Mouse (Mus musculus) embryo, embryonic 11 days (tissue): ENCODE results near the gene Naa16.
A peak's percentile ranks its signal among the peaks of the same experiment; 100 is the strongest.
"Not testable (repeated sequence)": the region's sequence is repeated elsewhere in the genome, so short reads cannot be mapped to it uniquely, and the experiment has no call there.

Experiments used
- DNase-seq: peaks from one replicate; pipeline ENCODE4 v3.0.0-alpha.2; 2015

Gene Naa16

DNA sequence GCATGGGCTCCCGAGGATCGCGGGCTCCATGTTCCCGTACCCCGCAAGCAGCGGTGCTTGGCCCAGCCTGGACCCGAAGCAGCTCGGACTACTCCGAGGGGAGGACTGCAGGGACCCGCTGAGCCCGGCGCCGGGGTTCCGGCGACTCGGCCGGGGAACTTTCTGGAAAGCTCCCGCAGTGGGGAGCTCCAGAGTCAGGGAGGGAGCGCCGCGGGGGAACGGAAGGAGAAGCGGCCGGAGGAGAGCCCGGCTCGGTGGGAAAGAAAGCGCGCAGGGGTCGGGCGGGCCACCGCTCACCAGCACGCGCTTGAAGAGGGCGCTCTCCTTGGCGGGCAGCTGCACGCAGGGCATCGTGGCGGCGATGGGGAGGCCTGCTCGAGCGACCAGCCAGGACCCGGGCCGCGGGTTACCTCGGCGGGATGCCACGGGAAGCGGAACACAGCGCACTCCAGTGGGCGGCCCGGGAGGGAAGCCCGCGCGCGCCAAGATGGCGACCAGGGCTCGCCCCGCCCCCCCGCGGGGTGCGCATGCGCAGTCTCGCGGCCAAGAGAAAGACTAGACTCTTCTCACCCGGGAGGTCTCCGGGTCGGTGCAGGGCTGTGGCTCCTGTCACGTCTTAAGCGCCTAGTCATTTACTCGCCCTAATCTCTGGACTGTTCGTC lies at the start of gene Naa16:
TSS of gene Naa16 (minus strand) at position 514 of the 662 bp plus-strand sequence.
- DNase-seq = peak; percentile 96

DNA sequence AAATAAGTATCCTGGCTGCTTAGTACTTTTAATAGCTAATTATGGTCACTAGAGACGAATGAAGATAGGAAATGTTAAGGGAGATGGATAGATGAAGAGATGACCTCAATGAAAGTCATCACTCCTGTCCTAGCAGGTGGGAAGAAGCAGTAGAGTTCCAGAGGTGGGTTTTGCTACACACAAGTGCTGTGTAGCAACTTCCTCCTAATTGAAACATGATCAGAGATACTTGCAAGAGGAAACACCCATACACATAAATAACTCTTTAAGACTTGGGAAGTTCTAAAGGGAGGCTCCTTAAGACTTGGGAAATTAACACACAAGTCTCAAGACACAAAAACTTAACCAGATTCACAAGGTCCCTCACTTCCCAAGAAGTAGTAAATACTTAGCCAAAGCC lies 43.5 kb upstream of the Naa16 start:
- DNase-seq = no peak

DNA sequence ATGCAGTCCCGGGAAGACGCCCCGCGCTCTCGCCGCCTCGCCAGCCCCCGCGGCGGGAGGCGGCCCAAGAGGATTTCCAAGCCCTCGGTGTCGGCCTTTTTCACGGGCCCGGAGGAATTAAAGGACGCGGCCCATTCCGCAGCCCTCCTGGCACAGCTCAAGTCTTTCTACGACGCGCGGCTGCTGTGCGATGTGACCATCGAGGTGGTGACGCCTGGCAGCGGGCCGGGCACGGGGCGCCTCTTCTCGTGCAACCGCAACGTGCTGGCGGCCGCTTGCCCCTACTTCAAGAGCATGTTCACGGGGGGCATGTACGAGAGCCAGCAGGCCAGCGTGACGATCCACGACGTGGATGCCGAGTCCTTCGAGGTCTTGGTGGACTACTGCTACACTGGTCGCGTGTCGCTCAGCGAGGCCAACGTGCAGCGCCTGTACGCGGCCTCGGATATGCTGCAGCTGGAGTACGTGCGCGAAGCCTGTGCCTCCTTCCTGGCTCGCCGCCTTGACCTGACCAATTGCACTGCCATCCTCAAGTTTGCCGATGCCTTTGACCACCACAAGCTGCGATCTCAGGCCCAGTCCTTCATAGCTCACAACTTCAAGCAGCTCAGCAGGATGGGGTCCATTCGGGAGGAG lies 36.3 kb upstream of the Naa16 start:
- DNase-seq = not testable (repeated sequence)

DNA sequence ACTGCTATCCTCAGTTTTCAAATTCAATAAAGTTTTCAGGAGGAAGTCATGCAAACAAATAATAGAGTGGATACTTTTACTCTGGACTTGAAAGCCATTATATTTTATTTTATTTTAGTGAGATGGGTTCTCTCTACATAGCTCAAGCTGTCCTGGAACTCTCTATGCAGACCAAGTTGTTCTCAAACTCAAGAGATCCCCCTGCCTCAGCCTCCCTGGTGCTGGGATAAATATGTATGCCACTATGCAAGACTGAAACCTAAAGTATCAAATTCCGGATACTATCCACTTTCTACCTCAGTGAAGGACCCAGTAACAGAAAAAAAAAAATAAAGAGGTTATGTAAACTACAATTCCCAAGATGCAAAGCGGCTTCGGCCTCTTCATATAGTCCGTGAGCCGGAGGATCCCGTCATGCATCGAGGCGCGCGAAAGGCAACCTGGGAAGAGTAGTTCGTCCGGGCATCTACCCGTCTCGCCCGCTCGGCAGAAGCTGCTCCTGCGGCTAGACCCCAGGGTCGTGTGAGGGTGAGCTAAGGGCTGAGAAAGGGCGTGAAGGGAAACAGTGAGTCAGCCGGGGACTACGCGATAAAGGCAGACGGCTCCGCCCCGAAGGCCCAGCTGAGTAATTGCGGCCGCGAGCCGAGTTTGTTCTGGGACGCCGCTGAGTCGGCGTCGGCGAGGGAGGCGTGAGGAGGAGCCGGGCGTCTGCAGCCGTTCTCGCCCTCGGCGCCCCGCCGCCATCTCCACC lies 35.6 kb upstream of the Naa16 start, which contains the start of gene Kbtbd7:
TSS of gene Kbtbd7 (plus strand) at position 533 of the 751 bp plus-strand sequence.
- peak; percentile 98 for DNase-seq

DNA sequence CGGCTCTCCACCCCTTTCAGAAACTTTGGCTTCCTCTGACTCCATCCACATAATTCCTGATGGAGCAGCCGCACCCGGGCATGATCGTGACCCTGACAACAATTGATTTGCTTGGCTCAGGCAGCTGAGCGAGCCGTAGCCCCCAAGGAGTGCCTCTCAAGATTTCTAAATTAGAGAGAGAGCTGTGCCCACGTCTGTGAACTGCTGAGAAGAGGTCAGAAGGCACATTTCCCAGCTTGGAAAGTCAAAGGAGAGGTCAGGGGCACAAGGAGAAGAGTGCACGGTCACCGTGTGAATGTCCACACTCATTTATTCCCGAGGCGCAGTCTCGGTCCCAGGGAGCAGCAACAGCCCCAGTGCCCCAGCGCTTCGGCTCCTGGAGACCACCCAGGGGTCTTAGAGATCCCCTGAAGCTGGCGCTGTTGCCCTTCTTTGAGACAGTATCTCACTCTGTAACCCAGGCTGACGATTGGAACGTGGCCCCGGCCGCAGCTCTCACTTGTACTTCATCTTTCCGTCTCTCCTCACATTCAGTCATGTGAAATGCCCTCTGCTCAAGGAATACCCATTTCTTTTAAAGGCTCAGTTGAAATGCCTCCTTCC lies 29.6 kb upstream of the Naa16 start:
- DNase-seq = peak; percentile 67

DNA sequence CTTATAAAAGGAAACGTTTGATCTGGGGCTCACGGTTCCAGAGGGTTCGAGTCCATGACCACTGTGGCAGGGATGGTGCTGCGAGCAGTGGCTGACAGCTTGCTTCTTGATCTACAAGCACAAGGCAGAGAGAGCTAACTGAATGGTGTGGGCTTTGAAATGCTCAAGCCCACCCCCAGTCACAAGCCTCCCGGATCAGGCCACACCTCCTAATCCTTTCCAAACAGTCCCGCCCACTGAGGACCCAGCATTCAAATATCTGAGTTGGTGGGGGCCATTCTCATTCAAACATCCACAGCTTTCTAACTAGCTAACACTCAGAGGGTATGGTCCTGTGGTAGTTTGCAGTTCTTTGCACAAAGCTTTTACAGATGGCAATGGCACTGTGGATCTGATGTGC lies 22.5 kb upstream of the Naa16 start:
- no peak for DNase-seq

DNA sequence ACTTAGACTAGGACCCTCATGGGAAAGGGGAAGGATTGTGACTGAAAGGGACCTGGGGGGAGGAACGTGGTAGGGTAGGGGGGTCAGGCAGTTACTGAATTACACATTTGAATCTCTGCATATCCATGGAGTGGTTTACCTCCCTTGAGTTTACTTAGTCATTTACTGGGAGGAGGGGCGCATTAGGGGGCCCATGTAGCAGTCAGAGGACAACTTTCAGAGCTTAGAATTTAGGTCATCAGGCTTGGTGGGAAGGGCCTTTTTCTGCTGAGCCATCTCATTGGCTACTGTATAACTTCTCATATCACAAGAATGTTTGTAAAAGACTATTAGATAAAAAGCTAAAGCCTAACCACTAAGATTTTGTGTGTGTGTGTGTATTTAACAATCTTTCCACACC lies 20.1 kb upstream of the Naa16 start:
- no peak for DNase-seq

DNA sequence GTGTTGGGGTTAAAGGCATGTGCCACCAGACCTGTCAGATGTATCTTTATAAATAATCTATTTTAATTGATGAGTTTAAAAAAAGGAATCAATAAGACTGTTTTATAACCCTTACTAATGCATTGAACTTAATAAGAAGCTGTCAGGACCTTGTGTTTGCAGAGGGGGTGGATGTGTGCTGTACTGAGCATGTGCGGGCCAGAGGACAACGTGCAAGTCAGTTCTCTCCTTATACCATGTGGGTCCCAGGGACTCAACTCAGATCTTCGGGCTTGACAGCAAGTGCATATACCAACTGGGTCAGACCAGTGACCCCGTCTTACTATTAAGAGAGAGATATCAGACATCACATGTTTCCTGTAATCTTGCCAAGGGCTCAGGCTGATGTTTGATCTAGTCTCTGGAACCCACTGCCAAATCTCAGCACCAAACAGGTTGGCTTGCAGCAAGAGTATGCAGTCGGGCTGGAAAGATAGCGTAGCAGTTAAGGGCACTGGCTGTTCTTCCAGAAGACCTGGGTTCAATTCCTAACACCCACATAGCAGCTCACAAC lies 18.8 kb upstream of the Naa16 start:
- DNase-seq = no peak

DNA sequence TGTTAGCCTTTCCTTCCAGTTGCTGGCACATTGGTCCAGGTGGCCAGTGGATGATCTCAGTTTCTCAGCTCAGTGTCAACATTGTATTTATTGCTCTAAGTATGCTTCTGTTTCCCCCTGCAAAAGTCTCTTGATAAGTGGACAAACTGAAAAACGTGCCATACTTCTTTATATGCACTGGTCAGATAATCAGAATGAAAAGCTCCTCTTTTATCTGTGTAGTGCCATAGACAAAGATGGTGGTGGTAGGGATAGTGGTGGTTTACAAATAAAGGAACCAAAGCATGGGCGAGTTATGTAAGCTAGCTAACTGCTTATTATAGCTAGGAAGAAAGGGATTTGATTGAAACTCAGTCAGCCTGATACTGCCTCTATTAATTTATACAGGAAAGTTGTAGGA lies 17.1 kb upstream of the Naa16 start:
- DNase-seq = no peak

DNA sequence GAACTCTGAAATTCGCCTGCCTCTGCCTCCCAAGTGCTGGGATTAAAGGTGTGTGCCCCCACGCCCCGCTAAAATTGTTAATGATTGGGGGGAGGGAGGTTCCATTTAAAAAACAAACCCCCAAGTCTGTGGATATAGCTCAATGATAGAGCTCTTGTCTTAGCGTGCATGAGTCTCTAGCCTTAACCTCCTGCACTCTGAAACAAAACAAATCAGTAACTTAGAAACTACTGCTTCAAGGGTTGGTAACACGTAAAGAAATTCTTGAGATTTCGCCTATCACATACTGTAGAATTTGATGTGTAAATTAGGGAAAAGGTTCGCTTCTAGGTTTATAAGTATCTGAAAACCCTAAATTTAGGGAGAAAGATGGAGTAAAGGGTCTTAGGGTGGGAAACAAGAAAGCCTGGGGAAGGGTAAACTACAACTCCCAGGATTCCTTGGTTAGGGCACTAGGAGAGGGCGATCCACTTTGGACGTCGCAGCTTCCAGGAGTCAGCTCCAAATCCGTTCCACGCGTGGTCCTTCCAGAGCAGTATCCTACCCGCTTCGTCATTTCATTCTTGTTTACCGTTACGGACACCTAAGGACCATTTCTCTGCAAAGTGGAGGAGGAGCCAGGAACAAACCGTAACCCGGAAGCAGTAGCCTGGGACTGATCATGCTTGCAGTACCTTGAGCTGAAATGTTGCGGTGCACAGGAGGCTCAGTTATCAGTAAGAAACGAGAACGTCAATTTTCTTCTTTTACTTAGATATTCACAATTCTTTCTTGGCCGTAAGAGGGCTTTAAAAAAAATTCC lies 6.9 kb upstream of the Naa16 start, which contains the start of gene Mtrf1:
TSS of gene Mtrf1 (plus strand) at position 452 of the 802 bp plus-strand sequence.
- DNase-seq = peak; percentile 86

DNA sequence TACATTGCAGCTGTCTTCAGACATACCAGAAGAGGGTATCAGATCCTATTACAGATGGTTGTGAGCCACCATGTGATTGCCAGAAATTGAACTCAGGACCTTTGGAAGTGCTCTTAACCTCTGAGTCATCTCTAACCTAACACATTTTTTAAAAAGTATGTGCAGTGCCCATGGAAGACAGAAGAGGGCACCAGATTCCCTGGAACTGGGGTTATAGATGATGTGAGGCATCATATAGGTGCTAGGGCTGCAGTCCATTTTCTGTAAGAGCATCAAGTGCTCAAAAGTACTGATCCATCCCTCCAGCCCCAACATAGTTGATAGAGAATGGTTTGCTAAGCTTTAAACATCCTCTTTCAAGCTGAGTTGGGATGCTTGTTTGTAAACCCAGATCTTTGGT lies 4.0 kb upstream of the Naa16 start:
- DNase-seq = peak; percentile 61

DNA sequence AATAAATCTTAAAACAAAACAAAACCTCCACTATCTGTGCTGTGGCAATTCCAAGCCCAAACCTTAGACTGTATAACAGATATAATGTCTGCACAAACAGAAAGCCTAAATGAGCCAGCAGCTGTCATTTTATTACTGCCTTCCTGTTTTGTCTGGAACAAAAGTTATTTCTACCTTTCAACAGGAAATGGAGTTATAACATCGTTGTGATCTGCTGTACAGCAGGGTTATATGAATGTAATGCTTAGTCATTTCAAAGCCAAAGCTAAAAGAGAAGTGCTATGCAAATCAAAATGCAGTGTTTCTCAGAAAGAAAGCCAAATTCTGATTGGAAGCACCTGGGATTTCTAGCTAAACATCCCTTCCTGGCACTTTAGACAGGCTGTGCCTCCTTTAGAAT lies 2.7 kb upstream of the Naa16 start:
- no peak for DNase-seq

DNA sequence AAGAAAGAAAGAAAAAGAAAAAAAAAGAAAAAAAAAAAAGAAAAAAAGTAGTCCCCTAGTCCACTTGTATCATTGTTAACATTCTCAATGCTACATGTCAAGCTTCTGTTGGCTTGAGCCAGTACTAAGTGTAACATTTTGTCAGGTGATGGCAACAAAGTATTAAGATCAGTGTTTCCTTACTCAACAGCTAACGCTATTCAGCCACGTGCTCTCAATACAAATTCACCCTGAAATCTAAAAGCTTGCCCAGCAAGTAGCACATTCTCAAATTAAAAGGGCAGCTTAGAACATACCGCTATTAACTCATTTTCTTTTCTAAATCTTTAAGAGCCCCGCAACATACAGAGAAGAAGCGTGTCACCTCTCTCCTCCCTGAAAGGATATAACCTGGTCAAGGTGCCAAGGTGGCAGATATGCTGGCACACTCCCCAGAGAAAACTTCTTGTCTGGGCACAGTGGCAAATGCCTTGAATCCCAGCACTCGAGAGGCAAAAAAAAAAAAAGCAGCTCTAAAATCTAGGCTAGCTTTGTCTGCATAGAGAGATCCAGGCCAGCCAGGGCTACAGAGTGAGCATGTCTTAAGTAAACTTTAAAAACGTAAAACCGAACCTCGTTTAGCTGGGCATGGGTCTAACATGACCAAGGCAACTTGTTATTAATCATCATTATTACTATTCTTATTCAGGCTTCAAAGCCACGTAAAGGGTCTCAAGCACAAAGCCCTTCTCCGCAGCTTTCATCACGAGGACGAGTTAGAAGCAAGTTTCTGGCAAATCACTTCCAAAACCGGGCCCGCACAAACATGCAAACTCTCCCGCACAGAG lies 927 bp downstream of the Naa16 start:
- peak; percentile 7 for DNase-seq

DNA sequence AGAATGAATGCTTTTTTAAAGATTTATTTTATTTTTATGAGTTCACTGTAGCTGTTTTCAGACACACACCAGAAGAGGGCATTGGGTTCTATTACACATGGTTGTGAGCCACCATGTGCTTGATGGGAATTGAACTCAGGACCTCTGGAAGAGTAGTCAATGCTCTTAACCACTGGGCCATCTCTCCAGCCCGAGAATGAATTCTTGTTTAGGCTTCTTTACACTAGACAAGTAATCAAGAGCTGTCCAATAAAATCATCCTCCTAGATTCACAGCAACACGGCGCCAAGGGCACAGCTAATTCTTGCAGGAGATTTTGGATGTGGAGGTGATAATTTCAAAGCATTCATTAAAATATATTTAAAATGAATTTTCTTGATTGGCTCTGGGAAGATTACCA lies 2.3 kb downstream of the Naa16 start:
- DNase-seq = no peak

DNA sequence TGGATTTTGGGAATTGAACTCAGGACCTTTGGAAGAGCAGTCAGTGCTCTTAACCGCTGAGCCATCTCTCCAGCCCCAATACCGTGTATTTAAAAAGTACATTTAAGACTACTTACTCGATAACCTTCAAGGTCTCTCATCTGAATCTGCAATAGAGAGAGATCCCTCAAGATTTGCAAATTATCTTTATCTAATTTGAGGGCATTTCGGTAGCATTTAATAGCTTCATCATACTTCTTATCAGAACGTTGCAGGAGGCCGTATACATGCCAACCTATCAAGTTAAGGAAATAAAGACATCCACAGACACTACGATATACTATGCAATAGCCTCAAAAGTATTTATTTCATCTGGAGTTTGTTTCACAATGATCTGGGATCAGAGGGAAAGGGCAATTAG lies 7.5 kb downstream of the Naa16 start:
- no peak for DNase-seq

DNA sequence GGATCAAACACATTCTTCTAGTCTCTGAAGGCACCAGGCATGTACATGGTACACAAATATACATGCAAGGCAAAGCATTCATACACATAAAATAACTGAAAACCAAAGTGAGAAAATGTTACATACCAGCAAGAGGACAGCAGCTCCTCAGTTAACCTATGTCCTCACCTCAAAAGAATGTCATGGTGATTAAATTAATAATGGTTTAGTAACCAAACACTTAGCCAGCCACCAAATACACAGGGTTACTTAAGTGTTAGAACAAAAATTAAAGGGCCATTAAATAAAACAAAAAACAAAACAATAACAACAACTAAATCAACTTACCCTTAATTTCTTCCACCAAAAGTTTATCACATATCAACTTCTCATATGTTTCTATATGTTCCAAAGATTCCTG lies 13.5 kb downstream of the Naa16 start:
- DNase-seq = no peak

DNA sequence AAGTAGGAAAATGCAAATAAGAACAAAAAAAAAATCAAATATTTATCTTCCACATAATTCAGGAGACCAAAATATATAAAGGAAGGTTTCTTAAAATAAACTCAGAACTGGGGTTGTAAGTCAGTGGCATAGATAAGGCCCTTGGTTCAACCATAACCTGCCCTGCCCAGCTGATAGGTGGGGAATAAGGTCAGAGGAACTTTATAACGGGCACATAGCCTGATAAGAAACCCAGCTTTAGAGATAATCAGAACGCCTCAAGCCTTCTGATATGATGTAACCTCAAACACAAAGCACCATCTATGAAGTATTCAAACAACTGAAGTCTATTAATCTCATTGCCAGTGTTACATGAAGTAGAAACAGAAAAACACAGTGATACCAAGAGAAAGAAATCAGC lies 32.5 kb downstream of the Naa16 start:
- DNase-seq = no peak

DNA sequence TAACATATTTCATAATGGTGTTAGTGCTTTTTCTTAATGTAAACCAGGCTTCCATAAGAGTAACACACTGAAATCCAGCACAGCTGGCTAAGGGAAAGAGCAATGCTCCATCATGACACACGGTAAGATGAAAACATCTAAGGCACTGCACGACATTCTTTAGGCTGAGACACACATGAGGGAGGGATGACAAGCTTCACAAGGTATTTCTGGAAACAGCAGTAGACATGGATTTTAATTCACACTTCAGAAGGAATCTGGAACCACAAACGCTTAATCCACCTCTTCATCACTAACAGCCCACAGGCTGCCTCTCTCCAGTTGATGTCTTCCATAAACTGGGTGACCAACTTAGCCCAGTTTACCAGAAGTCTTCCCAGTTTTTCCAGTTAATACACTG lies 44.2 kb downstream of the Naa16 start:
- no peak for DNase-seq

DNA sequence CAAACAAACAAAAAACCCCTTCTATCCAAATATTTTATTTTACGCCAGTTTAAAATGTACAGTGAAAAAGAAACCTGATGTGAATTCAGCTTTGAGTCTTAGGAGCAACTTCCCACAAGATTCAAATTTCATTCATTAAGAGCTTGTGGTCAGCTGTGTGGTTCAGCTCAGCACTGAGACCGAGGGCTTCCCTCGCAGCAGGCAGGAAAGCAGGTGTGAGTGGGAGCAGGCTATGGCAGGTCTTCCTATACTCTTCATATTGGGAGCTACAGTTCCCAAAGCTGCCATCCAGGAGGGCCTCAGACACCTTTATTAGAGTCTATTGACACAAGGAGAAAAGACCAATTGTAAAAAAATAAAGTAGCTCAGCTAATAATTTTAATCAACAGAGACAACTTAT lies 55.0 kb downstream of the Naa16 start:
- no peak for DNase-seq

DNA sequence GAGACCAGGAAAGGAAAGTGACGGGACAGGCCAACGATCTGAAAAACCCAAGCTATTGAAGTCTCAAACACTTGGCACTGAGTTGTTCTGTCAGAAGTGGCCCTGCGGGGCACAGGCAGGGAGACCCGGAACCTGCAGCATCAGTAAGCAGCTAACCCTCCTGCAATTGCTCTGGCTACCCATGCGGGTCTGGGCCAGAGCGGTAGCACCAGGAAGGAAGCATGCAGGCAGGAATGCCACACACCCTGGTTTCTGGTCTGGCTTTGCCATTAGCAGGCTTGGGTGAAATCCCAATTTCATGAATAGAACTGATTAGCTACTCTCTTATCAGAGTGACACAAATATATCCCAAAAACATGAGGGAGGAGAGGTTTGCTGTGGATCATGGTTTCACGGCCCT lies 58.6 kb downstream of the Naa16 start:
- no peak for DNase-seq

DNA sequence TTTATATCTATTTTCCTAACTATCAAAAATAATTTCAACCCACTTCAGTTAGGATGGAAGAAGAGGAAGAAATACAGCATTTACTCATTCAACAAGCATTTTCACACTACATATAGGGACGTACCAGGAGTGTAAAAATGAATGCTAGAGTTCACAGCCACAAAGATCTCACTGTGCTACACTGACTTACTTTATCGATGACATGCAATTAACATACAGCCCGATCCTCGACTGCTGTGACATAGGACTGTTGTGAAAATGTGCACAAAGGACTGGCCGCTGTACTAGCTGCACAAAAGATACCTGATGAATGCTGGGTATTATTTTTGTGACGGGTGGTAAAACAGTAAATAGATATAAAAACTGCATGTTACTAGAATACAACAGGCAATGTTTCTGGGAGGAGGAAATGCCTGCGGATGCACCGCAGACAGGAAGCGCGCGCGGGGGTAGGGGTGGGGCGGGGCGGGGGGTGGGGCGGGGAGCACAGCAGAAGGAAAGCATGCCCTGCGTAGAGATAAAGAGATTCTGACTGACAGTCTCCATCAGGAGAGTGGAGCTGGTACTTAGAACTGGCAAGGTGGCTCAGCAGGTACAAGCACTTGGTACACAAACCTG lies 59.5 kb downstream of the Naa16 start:
- DNase-seq = no peak
